Mouse (Mus musculus) T-cell, adult 2 months (primary cell): ENCODE data around the gene Gm21936.
"Not testable (repeated sequence)": the region's sequence is repeated elsewhere in the genome, so short reads cannot be mapped to it uniquely, and the experiment has no call there.

Source experiments
- DNase-seq: peaks from one replicate; pipeline ENCODE4 v3.0.0; 2022; ENCODE audit warnings: low spot score

Gene Gm21936

GRCm38 (mm10) chr12:87795212-87795611, at the start of gene Gm21936:
TSS of gene Gm21936 (plus strand) at chr12:87795512.
- DNase-seq = not testable (repeated sequence)

- not testable (repeated sequence) for DNase-seq
Observed at GRCm38 (mm10) chr12:87775655-87776054, 19.7 kb upstream of the Gm21936 start, which contains the start of gene Gm21319. TSS of gene Gm21319 (minus strand) at chr12:87775755.

- DNase-seq = not testable (repeated sequence)
Observed at GRCm38 (mm10) chr12:87797971-87798370, 2.7 kb downstream of the Gm21936 start.

GRCm38 (mm10) chr12:87816277-87816676, 21.0 kb downstream of the Gm21936 start, which contains the start of gene BB287469:
TSS of gene BB287469 (plus strand) at chr12:87816577.
- DNase-seq = not testable (repeated sequence)

- DNase-seq = not testable (repeated sequence)
Observed at GRCm38 (mm10) chr12:87842239-87842638, 46.9 kb downstream of the Gm21936 start, which contains the start of gene Gm2001. TSS of gene Gm2001 (minus strand) at chr12:87842339.
